Mouse (Mus musculus): ENCODE data around the gene Sh3bp5. TPM values are rescaled to one million over a fixed set of nuclear protein-coding genes. Genes with fewer than 3 reads are reported as not detected.

The Sh3bp5 gene
- polyA plus RNA-seq, 1 experiment: 0.12 TPM

- H3K4me3 ChIP-seq (replicated peaks): no peak overlapping the region
- TF ChIP-seq GATA1 (IDR thresholded peaks at IDR 0.05; ENCODE audit: low read length) (no peak), TAL1 (IDR thresholded peaks at IDR 0.05; ENCODE audit: low read length) (no peak)
- H3K9me3 ChIP-seq (ENCODE audit: control insufficient read depth, low read length): peaks cover 10% of the 10 kb centered on the region
- H3K27me3 ChIP-seq (ENCODE audit: control insufficient read depth): no peaks in the 10 kb centered on the region; the same call in 1 of the 2 replicates
- H3K4me1 ChIP-seq (ENCODE audit: control insufficient read depth): 0 out of 2 replicates have a peak, but pooled peaks cover 2% of the 10 kb centered on the region
- peaks cover 2% of the 10 kb centered on the region; the same call in 1 of the 2 replicates for H3K36me3 ChIP-seq (ENCODE audit: control insufficient read depth)
Observed at GRCm38 (mm10) chr14:31394822-31395532, 40.9 kb downstream of the Sh3bp5 start.

GRCm38 (mm10) chr14:31393936-31394630 is 41.8 kb downstream of the Sh3bp5 start:
- TF ChIP-seq GATA1 (IDR thresholded peaks at IDR 0.05; ENCODE audit: low read length): no peak
- TF ChIP-seq TAL1 (IDR thresholded peaks at IDR 0.05; ENCODE audit: low read length): no peak
- Histone ChIP-seq H3K36me3 (ENCODE audit: control insufficient read depth) (peaks cover 2% of the 10 kb centered on the region; the same call in 1 of the 2 replicates), H3K9me3 (ENCODE audit: control insufficient read depth, low read length) (peaks cover 10% of the 10 kb centered on the region), H3K4me1 (ENCODE audit: control insufficient read depth) (no peaks in the 10 kb centered on the region), H3K27me3 (ENCODE audit: control insufficient read depth) (no peaks in the 10 kb centered on the region; the same call in 1 of the 2 replicates), H3K4me3 (replicated peaks) (no peak overlapping the region)

GRCm38 (mm10) chr14:31393546-31393890 is 42.4 kb downstream of the Sh3bp5 start:
- Histone ChIP-seq H3K9me3 (ENCODE audit: control insufficient read depth, low read length) (peaks cover 10% of the 10 kb centered on the region), H3K4me1 (ENCODE audit: control insufficient read depth) (no peaks in the 10 kb centered on the region), H3K27me3 (ENCODE audit: control insufficient read depth) (no peaks in the 10 kb centered on the region; the same call in 1 of the 2 replicates), H3K4me3 (replicated peaks) (no peak overlapping the region), H3K36me3 (ENCODE audit: control insufficient read depth) (peaks cover 2% of the 10 kb centered on the region; the same call in 1 of the 2 replicates)
- TF ChIP-seq GATA1 (IDR thresholded peaks at IDR 0.05; ENCODE audit: low read length) (no peak), TAL1 (IDR thresholded peaks at IDR 0.05; ENCODE audit: low read length) (no peak)

GRCm38 (mm10) chr14:31392873-31393545 is 42.9 kb downstream of the Sh3bp5 start:
- peaks cover 10% of the 10 kb centered on the region for H3K9me3 ChIP-seq (ENCODE audit: control insufficient read depth, low read length)
- H3K4me3 ChIP-seq (replicated peaks): no peak overlapping the region
- no peak for TF ChIP-seq GATA1 (IDR thresholded peaks at IDR 0.05; ENCODE audit: low read length)
- no peak for TF ChIP-seq TAL1 (IDR thresholded peaks at IDR 0.05; ENCODE audit: low read length)
- peaks cover 2% of the 10 kb centered on the region; the same call in 1 of the 2 replicates for H3K36me3 ChIP-seq (ENCODE audit: control insufficient read depth)
- H3K27me3 ChIP-seq (ENCODE audit: control insufficient read depth): no peaks in the 10 kb centered on the region; the same call in 1 of the 2 replicates
- no peaks in the 10 kb centered on the region for H3K4me1 ChIP-seq (ENCODE audit: control insufficient read depth)

- Histone ChIP-seq H3K4me3 (replicated peaks) (no peak overlapping the region), H3K4me1 (ENCODE audit: control insufficient read depth) (no peaks in the 10 kb centered on the region; the same call in 1 of the 2 replicates), H3K9me3 (ENCODE audit: control insufficient read depth, low read length) (peaks cover 10% of the 10 kb centered on the region), H3K36me3 (ENCODE audit: control insufficient read depth) (peaks cover 4% of the 10 kb centered on the region; the same call in 1 of the 2 replicates), H3K27me3 (ENCODE audit: control insufficient read depth) (no peaks in the 10 kb centered on the region; the same call in none of the 2 replicates)
- TF ChIP-seq TAL1 (IDR thresholded peaks at IDR 0.05; ENCODE audit: low read length) (no peak), GATA1 (IDR thresholded peaks at IDR 0.05; ENCODE audit: low read length) (no peak)
Observed at GRCm38 (mm10) chr14:31392300-31392699, 43.6 kb downstream of the Sh3bp5 start.

- Histone ChIP-seq H3K4me3 (replicated peaks) (no peak overlapping the region), H3K27me3 (ENCODE audit: control insufficient read depth) (no peaks in the 10 kb centered on the region; the same call in 1 of the 2 replicates), H3K9me3 (ENCODE audit: control insufficient read depth, low read length) (no peaks in the 10 kb centered on the region), H3K36me3 (ENCODE audit: control insufficient read depth) (peaks cover 3% of the 10 kb centered on the region; the same call in 1 of the 2 replicates), H3K4me1 (ENCODE audit: control insufficient read depth) (peaks cover 2% of the 10 kb centered on the region; the same call in 1 of the 2 replicates)
- TF ChIP-seq TAL1 (IDR thresholded peaks at IDR 0.05; ENCODE audit: low read length): no peak
- no peak for TF ChIP-seq GATA1 (IDR thresholded peaks at IDR 0.05; ENCODE audit: low read length)
Observed at GRCm38 (mm10) chr14:31389421-31390147, 46.3 kb downstream of the Sh3bp5 start.

GRCm38 (mm10) chr14:31388086-31388872 is 47.6 kb downstream of the Sh3bp5 start:
- no peak for TF ChIP-seq GATA1 (IDR thresholded peaks at IDR 0.05; ENCODE audit: low read length)
- TF ChIP-seq TAL1 (IDR thresholded peaks at IDR 0.05; ENCODE audit: low read length): no peak
- H3K9me3 ChIP-seq (ENCODE audit: control insufficient read depth, low read length): no peaks in the 10 kb centered on the region
- no peaks in the 10 kb centered on the region; the same call in 1 of the 2 replicates for H3K27me3 ChIP-seq (ENCODE audit: control insufficient read depth)
- no peak overlapping the region for H3K4me3 ChIP-seq (replicated peaks)
- H3K4me1 ChIP-seq (ENCODE audit: control insufficient read depth): peaks cover 2% of the 10 kb centered on the region; the same call in 1 of the 2 replicates
- peaks cover 6% of the 10 kb centered on the region; the same call in 1 of the 2 replicates for H3K36me3 ChIP-seq (ENCODE audit: control insufficient read depth)
